Mouse (Mus musculus) urinary bladder, postnatal 36 days (tissue): Measurements from ENCODE around the gene Capg.

Experiments used
- DNase-seq, 2 experiments: peaks; one replicate each; pipeline ENCODE4 v3.0.0; 2022; ENCODE audit warnings: low spot score in 2 of 2, mixed read lengths in 1 of 2

The Capg gene

DNA sequence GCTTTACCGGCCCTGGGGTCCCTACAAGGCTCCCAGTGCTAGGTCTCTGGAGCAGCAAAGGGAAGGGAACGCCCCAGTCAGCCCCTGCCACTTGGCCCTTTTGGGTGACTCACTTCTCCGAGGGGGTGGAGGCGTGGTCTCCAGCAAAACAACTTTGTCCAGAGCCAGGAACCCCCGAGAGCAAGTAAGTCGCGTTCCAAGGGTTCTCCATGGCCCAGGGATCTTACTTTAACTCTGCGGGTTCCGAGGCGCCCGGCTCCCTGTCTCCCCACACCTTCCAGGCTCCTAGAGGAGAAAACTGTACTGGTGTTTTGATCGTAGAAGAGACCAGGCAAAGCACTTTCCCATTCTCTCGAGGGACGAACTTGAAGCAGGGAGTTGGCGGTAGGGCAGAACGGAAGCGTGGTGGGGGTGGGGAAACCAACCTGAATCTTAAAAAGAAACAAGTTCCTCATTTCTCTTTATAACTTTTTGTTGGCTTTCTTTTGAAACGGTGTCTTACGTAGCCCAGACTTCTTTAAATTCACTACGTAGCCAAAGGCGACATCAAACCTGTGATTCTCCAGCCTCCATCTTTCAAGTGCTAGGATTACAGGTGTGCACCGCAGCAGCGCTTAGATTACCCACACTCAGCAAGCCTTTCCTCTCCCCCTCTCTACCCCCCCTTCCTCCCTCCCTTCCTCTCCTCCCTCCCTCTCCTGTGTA, at the start of gene Capg:
Capg (plus strand) TSS at position 109 of the 705 bp plus-strand sequence.
- peak in 1 of 2 experiments; percentile 77 for DNase-seq

GRCm38 (mm10) chr6:72498950-72499349, 45.2 kb upstream of the Capg start:
- no peak for DNase-seq

DNA sequence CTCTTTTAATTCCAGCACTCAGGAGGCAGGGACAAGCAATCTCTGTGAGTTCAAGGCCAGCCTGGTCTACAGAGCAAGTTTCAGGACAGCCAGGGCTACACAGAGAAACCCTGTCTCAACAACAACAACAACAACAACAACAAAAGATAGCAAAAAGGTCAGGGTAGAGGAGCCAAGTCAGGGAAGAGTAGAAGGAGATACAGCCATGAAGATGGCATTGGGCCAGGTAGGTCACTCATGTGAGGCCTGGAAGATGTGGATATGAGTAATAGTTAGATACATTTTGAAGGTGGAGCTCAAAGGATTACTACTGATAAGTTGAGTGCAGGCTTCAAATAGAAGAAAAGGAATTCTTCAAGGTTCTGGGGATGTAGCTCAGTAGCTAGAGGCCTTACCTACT, 40.9 kb upstream of the Capg start:
- DNase-seq, result no peak

DNA sequence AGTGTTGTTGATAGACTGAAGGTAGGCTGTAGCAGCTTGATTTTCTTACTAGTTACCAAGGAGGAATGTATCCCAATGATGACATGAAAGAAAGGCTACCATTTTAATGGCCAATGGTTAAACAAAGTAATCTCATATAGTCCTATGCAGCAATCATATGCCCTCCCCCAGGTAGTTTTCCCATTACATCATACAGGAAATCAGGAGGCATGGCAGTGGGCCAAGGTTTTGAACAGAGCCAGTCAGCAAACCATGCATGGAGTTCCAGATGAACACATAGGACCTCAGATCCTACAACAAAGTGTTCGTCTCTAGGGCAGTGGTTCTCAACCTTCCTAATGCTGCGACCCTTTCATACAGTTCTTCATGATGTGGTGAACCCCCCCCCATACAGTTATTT, 40.3 kb upstream of the Capg start:
- peak in 1 of 2 experiments; percentile 62 for DNase-seq

- DNase-seq, result no peak
Measured at GRCm38 (mm10) chr6:72506104-72506503, 38.1 kb upstream of the Capg start.

GRCm38 (mm10) chr6:72508596-72508995, 35.6 kb upstream of the Capg start:
- peak in 1 of 2 experiments; percentile 50 for DNase-seq

DNA sequence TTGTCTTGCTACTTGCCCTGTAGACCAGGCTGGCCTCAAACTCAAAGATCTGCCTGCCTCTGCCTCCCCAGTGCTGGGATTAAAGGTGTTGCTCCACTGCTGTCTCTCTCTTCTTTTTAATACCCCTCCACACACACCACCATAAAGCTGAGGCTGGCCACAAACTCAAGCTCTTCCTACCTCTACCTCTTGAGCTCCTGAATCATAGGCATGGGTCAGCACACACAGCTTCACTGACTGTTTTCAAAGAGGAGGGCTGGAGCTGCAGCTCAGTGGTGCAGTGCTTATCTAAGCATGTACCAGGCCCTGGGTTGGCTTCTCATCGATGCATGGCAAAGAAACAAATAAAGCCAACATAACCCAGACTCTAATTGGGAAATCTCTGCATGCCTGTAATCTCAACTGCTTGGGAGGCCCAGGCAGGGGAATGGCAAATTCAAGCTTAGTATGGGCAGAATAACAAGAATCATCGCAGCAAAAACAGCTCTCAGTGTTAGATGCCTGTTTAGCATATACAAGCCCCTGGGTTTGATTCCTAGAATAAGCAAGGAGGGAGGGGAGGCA, 34.2 kb upstream of the Capg start:
- no peak for DNase-seq

GRCm38 (mm10) chr6:72510686-72511421, 33.3 kb upstream of the Capg start:
- no peak for DNase-seq

GRCm38 (mm10) chr6:72512386-72513070, 31.7 kb upstream of the Capg start:
- DNase-seq, result peak; percentile 76 to 89

DNA sequence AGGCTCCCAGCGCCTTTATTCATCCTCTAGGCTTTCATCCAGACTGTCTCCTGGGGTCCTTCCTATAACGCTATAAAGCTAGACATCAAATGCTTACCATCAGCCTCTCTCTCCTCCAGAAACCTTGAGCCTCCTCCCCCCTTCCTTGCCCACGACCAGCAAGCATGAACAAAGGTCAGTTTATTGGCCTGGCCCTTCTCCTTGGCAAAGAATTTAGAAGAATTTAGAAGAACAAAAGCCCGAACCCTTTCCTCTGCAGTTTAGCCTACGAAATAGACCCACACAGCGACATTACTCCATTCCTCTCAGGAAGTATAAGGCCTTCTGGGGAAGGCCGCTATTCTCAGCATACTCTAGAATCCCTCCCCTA, 31.1 kb upstream of the Capg start:
- DNase-seq, result no peak

- DNase-seq, result no peak
Measured at GRCm38 (mm10) chr6:72515644-72516043, 28.5 kb upstream of the Capg start.

- DNase-seq, result no peak
Measured at GRCm38 (mm10) chr6:72518842-72519241, 25.3 kb upstream of the Capg start.

- DNase-seq, result no peak
Measured at GRCm38 (mm10) chr6:72519303-72519702, 24.9 kb upstream of the Capg start.

GRCm38 (mm10) chr6:72519892-72520663, 24.1 kb upstream of the Capg start:
- DNase-seq, result no peak

DNA sequence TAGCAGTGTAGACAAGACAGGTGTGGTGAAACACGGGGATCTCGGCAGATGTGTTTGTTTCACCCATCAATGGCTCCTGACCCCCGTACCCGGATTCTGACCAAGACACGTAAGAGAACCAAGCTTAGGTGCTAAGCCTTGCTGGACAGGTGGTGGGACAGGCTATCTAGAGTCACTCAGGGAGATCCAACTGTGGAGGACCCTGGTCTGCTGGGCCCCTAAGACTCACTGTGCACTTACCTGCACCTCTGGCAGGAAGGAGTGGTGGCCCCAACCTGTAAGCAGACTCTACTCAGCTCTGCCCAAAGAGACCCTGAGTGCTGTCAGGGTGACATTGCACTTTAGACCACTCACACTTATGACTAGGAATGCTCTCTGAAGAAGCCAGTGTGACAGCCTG, 23.3 kb upstream of the Capg start:
- no peak for DNase-seq

DNA sequence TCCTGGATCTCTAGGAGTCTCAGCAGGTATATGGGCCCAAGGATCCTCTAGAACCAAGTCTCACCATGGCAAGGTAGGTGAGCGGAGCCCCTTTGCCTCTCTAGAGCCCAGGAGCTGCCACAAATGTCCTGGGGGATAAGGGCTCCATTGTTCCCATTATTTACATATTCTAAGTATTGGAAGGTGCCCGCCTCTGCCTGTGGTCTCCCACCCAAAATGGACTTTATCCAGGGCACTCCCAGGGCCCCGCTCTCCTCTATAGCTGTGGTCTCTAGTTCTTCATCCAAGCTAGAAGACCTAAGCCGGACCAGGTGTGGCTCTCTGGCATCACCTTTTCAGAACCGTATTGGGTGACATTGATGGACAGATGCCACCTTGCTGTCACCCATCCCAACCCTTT, 22.6 kb upstream of the Capg start, which contains the start of gene Sh2d6:
Sh2d6 (minus strand) TSS at position 101 of the 400 bp plus-strand sequence.
- no peak for DNase-seq

- no peak for DNase-seq
Measured at GRCm38 (mm10) chr6:72522288-72522687, 21.9 kb upstream of the Capg start.

- no peak for DNase-seq
Measured at GRCm38 (mm10) chr6:72523222-72523621, 21.0 kb upstream of the Capg start.

DNA sequence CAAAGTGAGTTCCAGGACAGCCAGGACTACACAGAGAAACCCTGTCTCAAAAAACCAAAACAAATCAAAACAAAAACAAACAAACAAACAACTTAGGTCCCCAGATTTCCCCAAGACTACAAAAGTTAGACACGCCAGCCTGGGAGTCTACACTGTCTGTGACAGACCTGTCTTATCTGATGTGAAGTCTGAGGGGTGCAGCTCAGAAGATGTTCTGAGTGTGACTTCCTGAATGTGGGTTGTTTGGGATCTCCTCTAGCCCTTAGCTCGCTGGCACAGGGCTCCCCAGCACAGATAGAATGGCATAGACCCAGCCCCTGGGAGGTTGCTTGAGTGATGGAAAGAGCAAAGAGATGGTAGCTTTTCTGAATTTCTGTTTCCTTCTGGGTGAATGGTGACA, 20.0 kb upstream of the Capg start:
- no peak for DNase-seq

DNA sequence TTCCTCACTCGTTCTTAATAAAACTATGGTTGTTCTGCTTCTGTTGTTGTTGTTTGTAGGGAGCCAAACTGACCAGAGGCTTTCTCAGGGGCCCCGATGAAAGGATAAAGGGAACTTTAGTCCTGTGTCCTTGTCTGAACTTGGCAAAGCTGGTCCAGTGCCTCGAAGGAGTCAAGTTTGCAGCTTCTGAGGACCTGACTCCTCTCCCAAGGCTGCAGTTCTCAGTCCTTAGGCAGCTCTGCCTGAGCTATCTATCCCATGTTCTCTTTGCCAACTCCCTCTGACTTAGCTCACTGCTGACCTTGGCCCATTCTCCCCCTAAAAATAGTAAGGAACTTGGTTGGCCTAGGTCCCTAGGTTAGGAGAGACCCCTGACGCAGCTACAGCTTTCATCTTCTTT, 17.1 kb upstream of the Capg start:
- DNase-seq, result no peak

GRCm38 (mm10) chr6:72528410-72529151, 15.6 kb upstream of the Capg start:
- DNase-seq, result peak in 1 of 2 experiments; percentile 67
